Mouse (Mus musculus) neural tube, embryonic 15.5 days (tissue): Measurements from ENCODE around the gene Pigc. TPM values are rescaled to one million over a fixed set of nuclear protein-coding genes. Genes with fewer than 3 reads are reported as not detected.

ENCODE experiments used
- ATAC-seq: fragments of 200-750 bp; cut with Nextera tagmentation; 2 replicates; pipeline ENCODE4 v1.8.0; 2017; ENCODE audit warnings: mild to moderate bottlenecking, moderate TSS enrichment, moderate library complexity; ENCODE audit not compliant: low FRiP score
- H3K27ac ChIP-seq: fragments of 300-500 bp; sonication (generic); replicated peaks from 2 replicates; pipeline ENCODE4 v1.5.1; 2015; ENCODE audit warnings: mild to moderate bottlenecking, inconsistent platforms
- H3K27me3 ChIP-seq: fragments of 300-500 bp; sonication (generic); replicated peaks from 2 replicates; pipeline ENCODE4 v1.6.1; 2015; ENCODE audit warnings: inconsistent platforms
- H3K36me3 ChIP-seq: fragments of 300-500 bp; sonication (generic); 2 replicates; pipeline ENCODE4 v1.6.1; 2015; ENCODE audit warnings: inconsistent platforms
- H3K4me1 ChIP-seq: fragments of 300-500 bp; sonication (generic); 2 replicates; pipeline ENCODE4 v1.6.1; 2015; ENCODE audit warnings: inconsistent platforms
- H3K4me2 ChIP-seq: fragments of 300-500 bp; sonication (generic); 2 replicates; pipeline ENCODE4 v1.6.1; 2015; ENCODE audit warnings: inconsistent platforms, mild to moderate bottlenecking, moderate library complexity
- H3K4me3 ChIP-seq: fragments of 300-500 bp; sonication (generic); replicated peaks from 2 replicates; pipeline ENCODE4 v1.5.1; 2015; ENCODE audit warnings: mild to moderate bottlenecking, inconsistent platforms
- H3K9ac ChIP-seq: fragments of 300-500 bp; sonication (generic); replicated peaks from 2 replicates; pipeline ENCODE4 v1.6.1; 2015; ENCODE audit warnings: mild to moderate bottlenecking, inconsistent platforms
- H3K9me3 ChIP-seq: fragments of 300-500 bp; sonication (generic); replicated peaks from 2 replicates; pipeline ENCODE4 v1.6.1; 2016; ENCODE audit warnings: inconsistent platforms
- whole genome bisulfite sequencing: fragments of 180-500 bp; shearing (Covaris S2); methylation state at CpG from one replicate; pipeline ENCODE4 v1.1.7; 2015; ENCODE audit warnings: mixed read lengths; 5-methylcytosine and 5-hydroxymethylcytosine counted together
- polyA plus RNA-seq: library from polyadenylated mRNA; unstranded; fragments of >200 nt; fragmentation: Nextera tagmentation; extraction: Ambion mirVana; gene quantifications from 2 replicates; pipeline ENCODE4 v1.2.1, GENCODE M21; 2015

Gene Pigc
- polyA plus RNA-seq, 1 experiment from 2014 or later = 35.5 TPM

- no peak for ATAC-seq
- Histone ChIP-seq H3K36me3 (no peaks in the 10 kb centered on the region), H3K4me2 (no peak overlapping the region)
Observed at GRCm38 (mm10) chr1:161978173-161978700, 9.3 kb downstream of the Pigc start.

GRCm38 (mm10) chr1:161979536-161979935 lies 10.6 kb downstream of the Pigc start, which contains the start of gene 4930558K02Rik:
Gene 4930558K02Rik, minus strand, starts transcription at chr1:161979636.
- Histone ChIP-seq H3K9ac (no peak within 1 kb of the TSS), H3K9me3 (no peaks in the 10 kb centered on the region), H3K4me3 (no peak within 1 kb of the TSS), H3K27ac (no peak within 1 kb of the TSS), H3K4me2 (no peak within 1 kb of the TSS), H3K27me3 (no peaks in the 10 kb centered on the region), H3K36me3 (no peaks in the 10 kb centered on the region), H3K4me1 (peaks cover 15% of the 10 kb centered on the region)
- no peak for ATAC-seq
- 75% methylated on average over 1 of the region's 1 CpGs for WGBS

More at GRCm38 (mm10) chr1:161978173-161978700, 9.3 kb downstream of the Pigc start:
- H3K4me3 ChIP-seq = no peak overlapping the region
- no peaks in the 10 kb centered on the region for H3K9me3 ChIP-seq
- WGBS = 90% methylated on average over 5 of the region's 5 CpGs
- H3K9ac ChIP-seq = no peak overlapping the region
- H3K27ac ChIP-seq = no peak overlapping the region
- peaks cover 11% of the 10 kb centered on the region for H3K4me1 ChIP-seq
- H3K27me3 ChIP-seq = no peaks in the 10 kb centered on the region

GRCm38 (mm10) chr1:161980046-161980445 lies 11.1 kb downstream of the Pigc start:
- H3K4me2 ChIP-seq = no peak overlapping the region
- peaks cover 17% of the 10 kb centered on the region for H3K4me1 ChIP-seq
- ATAC-seq = no peak
- no peak overlapping the region for H3K9ac ChIP-seq
- WGBS = 87% methylated on average over 2 of the region's 2 CpGs
- no peak overlapping the region for H3K27ac ChIP-seq
- H3K9me3 ChIP-seq = no peaks in the 10 kb centered on the region
- no peaks in the 10 kb centered on the region for H3K36me3 ChIP-seq
- H3K4me3 ChIP-seq = no peak overlapping the region
- no peaks in the 10 kb centered on the region for H3K27me3 ChIP-seq

GRCm38 (mm10) chr1:161980626-161981298 lies 11.8 kb downstream of the Pigc start:
- 85% methylated on average over 9 of the region's 9 CpGs for WGBS
- H3K27ac ChIP-seq = no peak overlapping the region
- H3K36me3 ChIP-seq = no peaks in the 10 kb centered on the region
- no peaks in the 10 kb centered on the region for H3K9me3 ChIP-seq
- no peak overlapping the region for H3K4me2 ChIP-seq
- peaks cover 17% of the 10 kb centered on the region for H3K4me1 ChIP-seq
- ATAC-seq = no peak
- no peaks in the 10 kb centered on the region for H3K27me3 ChIP-seq
- no peak overlapping the region for H3K4me3 ChIP-seq
- no peak overlapping the region for H3K9ac ChIP-seq

- WGBS = 57% methylated on average over 6 of the region's 6 CpGs
- H3K4me1 ChIP-seq = peaks cover 6% of the 10 kb centered on the region; the same call in 1 of the 2 replicates
- no peaks in the 10 kb centered on the region for H3K36me3 ChIP-seq
- H3K27me3 ChIP-seq = no peaks in the 10 kb centered on the region
- ATAC-seq = no peak
- no peak overlapping the region for H3K9ac ChIP-seq
- H3K4me2 ChIP-seq = no peak overlapping the region
- H3K27ac ChIP-seq = no peak overlapping the region
- H3K9me3 ChIP-seq = no peaks in the 10 kb centered on the region
- H3K4me3 ChIP-seq = no peak overlapping the region
Observed at GRCm38 (mm10) chr1:161983451-161983850, 14.5 kb downstream of the Pigc start.

- no peak overlapping the region for H3K9ac ChIP-seq
- no peak overlapping the region for H3K4me3 ChIP-seq
- no peak overlapping the region for H3K4me2 ChIP-seq
- H3K9me3 ChIP-seq = no peaks in the 10 kb centered on the region
- H3K27ac ChIP-seq = no peak overlapping the region; the same call in 1 of the 2 replicates
- whole genome bisulfite sequencing = 15% methylated on average over 4 of the region's 4 CpGs
- no peaks in the 10 kb centered on the region for H3K36me3 ChIP-seq
- H3K27me3 ChIP-seq = no peaks in the 10 kb centered on the region
- H3K4me1 ChIP-seq = peaks cover 6% of the 10 kb centered on the region; the same call in 1 of the 2 replicates
- ATAC-seq = no peak; the same call in 1 of the 2 replicates
Observed at GRCm38 (mm10) chr1:161983979-161984566, 15.1 kb downstream of the Pigc start.

- no peak for ATAC-seq
- no peaks in the 10 kb centered on the region for H3K9me3 ChIP-seq
- no peak overlapping the region for H3K4me3 ChIP-seq
- H3K9ac ChIP-seq = no peak overlapping the region
- WGBS = 26% methylated on average over 10 of the region's 10 CpGs
- H3K4me1 ChIP-seq = no peaks in the 10 kb centered on the region
- no peak overlapping the region for H3K4me2 ChIP-seq
- no peaks in the 10 kb centered on the region for H3K27me3 ChIP-seq
- H3K36me3 ChIP-seq = no peaks in the 10 kb centered on the region
- no peak overlapping the region for H3K27ac ChIP-seq
Observed at GRCm38 (mm10) chr1:161990684-161991578, 21.9 kb downstream of the Pigc start.

- Histone ChIP-seq H3K4me1 (no peaks in the 10 kb centered on the region), H3K36me3 (no peaks in the 10 kb centered on the region; the same call in 1 of the 2 replicates), H3K9me3 (no peaks in the 10 kb centered on the region), H3K4me3 (no peak overlapping the region), H3K27ac (no peak overlapping the region), H3K9ac (no peak overlapping the region), H3K27me3 (no peaks in the 10 kb centered on the region), H3K4me2 (no peak overlapping the region)
- ATAC-seq = no peak
- 83% methylated on average over 11 of the region's 11 CpGs for WGBS
Observed at GRCm38 (mm10) chr1:161991846-161992245, 22.9 kb downstream of the Pigc start.

- H3K36me3 ChIP-seq = no peaks in the 10 kb centered on the region; the same call in 1 of the 2 replicates
- no peak overlapping the region for H3K27ac ChIP-seq
- H3K4me2 ChIP-seq = no peak overlapping the region
- H3K27me3 ChIP-seq = no peaks in the 10 kb centered on the region
- 95% methylated on average over 7 of the region's 7 CpGs for WGBS
- no peaks in the 10 kb centered on the region for H3K9me3 ChIP-seq
- H3K4me1 ChIP-seq = no peaks in the 10 kb centered on the region
- no peak for ATAC-seq
- no peak overlapping the region for H3K9ac ChIP-seq
- no peak overlapping the region for H3K4me3 ChIP-seq
Observed at GRCm38 (mm10) chr1:161992389-161992788, 23.4 kb downstream of the Pigc start.

- H3K9ac ChIP-seq = no peak overlapping the region
Observed at GRCm38 (mm10) chr1:161998781-161999180, 29.8 kb downstream of the Pigc start.

GRCm38 (mm10) chr1:161999338-161999737 lies 30.4 kb downstream of the Pigc start:
- Histone ChIP-seq H3K4me2 (0 out of 2 replicates have a peak overlapping the region, but pooled peaks have one; percentile 11), H3K27ac (peak overlapping the region; percentile 73), H3K36me3 (no peaks in the 10 kb centered on the region; the same call in 1 of the 2 replicates), H3K27me3 (no peaks in the 10 kb centered on the region), H3K9me3 (no peaks in the 10 kb centered on the region), H3K4me3 (no peak overlapping the region), H3K4me1 (peaks cover 24% of the 10 kb centered on the region), H3K9ac (0 out of 2 replicates have a peak overlapping the region, but pooled peaks have one; percentile 5)
- 36% methylated on average over 5 of the region's 5 CpGs for WGBS
- no peak for ATAC-seq

More at GRCm38 (mm10) chr1:161998781-161999180, 29.8 kb downstream of the Pigc start:
- H3K4me2 ChIP-seq = no peak overlapping the region
- H3K36me3 ChIP-seq = no peaks in the 10 kb centered on the region; the same call in 1 of the 2 replicates
- H3K9me3 ChIP-seq = no peaks in the 10 kb centered on the region
- ATAC-seq = no peak
- WGBS = 77% methylated on average over 4 of the region's 4 CpGs
- H3K27ac ChIP-seq = no peak overlapping the region
- no peak overlapping the region for H3K4me3 ChIP-seq
- H3K4me1 ChIP-seq = peaks cover 18% of the 10 kb centered on the region
- no peaks in the 10 kb centered on the region for H3K27me3 ChIP-seq
